ENCODE assay signal across 10 mouse cellular contexts in genomic region chr16:4381487-4381886, GRCm38 (mm10). TPM values are rescaled to one million over a fixed set of nuclear protein-coding genes. Genes with fewer than 3 reads are reported as not detected.
DNase-seq lines count a peak whose midpoint lies in the region; ATAC-seq and TF ChIP-seq lines count a peak whose summit lies in the region.
"Had no signal": no experiment of that assay in that cellular context is flagged by ENCODE, and none has a peak within 500 bp of the region (broad histone marks: within the 10 kb centered on the region; RNA-seq: fewer than 3 reads in every experiment).

No protein-coding gene starts in this region.

- no peaks in the 10 kb centered on the region for H3K27me3 ChIP-seq in kidney, adult 2 months (replicated peaks; ENCODE audit: control insufficient read depth, insufficient read depth, low read length)
- no peaks in the 10 kb centered on the region for H3K27me3 ChIP-seq in kidney, embryonic 16.5 days (ENCODE audit: insufficient read depth, low read length)
- H3K27me3 ChIP-seq in cerebellum, adult 2 months (ENCODE audit: control insufficient read depth, insufficient read depth, low read length): no peaks in the 10 kb centered on the region
- H3K27me3 ChIP-seq: forebrain, embryonic 15.5 days; lung, embryonic 15.5 days had no signal

- no peak overlapping the region; the same call in 1 of the 2 replicates for H3K4me2 ChIP-seq in kidney, embryonic 16.5 days (replicated peaks; ENCODE audit: low read depth, low read length)
- H3K4me2 ChIP-seq: forebrain, embryonic 15.5 days; lung, embryonic 15.5 days had no signal

- no peak for TF ChIP-seq POLR2A in kidney, adult 2 months (IDR thresholded peaks at IDR 0.05; ENCODE audit: low read depth, low read length)
- TF ChIP-seq POLR2A in bone marrow, adult 2 months (IDR thresholded peaks at IDR 0.05; ENCODE audit: borderline replicate concordance, control insufficient read depth, low read depth, low read length): no peak
- no peak for TF ChIP-seq POLR2A in cerebellum, adult 2 months (IDR thresholded peaks at IDR 0.05; ENCODE audit: borderline replicate concordance, insufficient read depth, low read length)

- H3K4me1 ChIP-seq in kidney, adult 2 months (ENCODE audit: control insufficient read depth, insufficient read depth, low read length): 0 out of 2 replicates have a peak, but pooled peaks cover 3% of the 10 kb centered on the region
- H3K4me1 ChIP-seq in kidney, embryonic 16.5 days (ENCODE audit: insufficient read depth, low read length): peaks cover 6% of the 10 kb centered on the region; the same call in 1 of the 2 replicates
- peaks cover 3% of the 10 kb centered on the region for H3K4me1 ChIP-seq in bone marrow, adult 2 months (ENCODE audit: control insufficient read depth, insufficient read depth, low read length)
- peaks cover 6% of the 10 kb centered on the region for H3K4me1 ChIP-seq in cerebellum, adult 2 months (ENCODE audit: control insufficient read depth, insufficient read depth, low read length)
- H3K4me1 ChIP-seq: forebrain, embryonic 15.5 days had no signal

- WGBS in kidney, adult 2 months: 50% methylated on average over 4 of the region's 4 CpGs
- WGBS in kidney, embryonic 16.5 days: 74% methylated on average over 4 of the region's 4 CpGs
- WGBS in bone marrow, adult 2 months: 20% methylated on average over 4 of the region's 4 CpGs
- 76% methylated on average over 4 of the region's 4 CpGs for WGBS in cerebellum, adult 2 months

- H3K9ac ChIP-seq in kidney, embryonic 16.5 days (replicated peaks; ENCODE audit: low read length): no peak overlapping the region
- H3K9ac ChIP-seq: forebrain, embryonic 15.5 days; lung, embryonic 15.5 days had no signal

- H3K4me3 ChIP-seq in kidney, adult 2 months (ENCODE audit: insufficient read depth, low read depth, low read length): no peak overlapping the region
- H3K4me3 ChIP-seq in kidney, embryonic 16.5 days (ENCODE audit: low read length): no peak overlapping the region
- H3K4me3 ChIP-seq in bone marrow, adult 2 months (replicated peaks; ENCODE audit: control insufficient read depth, low read depth, low read length): no peak overlapping the region
- no peak overlapping the region for H3K4me3 ChIP-seq in cerebellum, adult 2 months (replicated peaks; ENCODE audit: insufficient read depth, low read depth, low read length)
- H3K4me3 ChIP-seq: forebrain, embryonic 15.5 days; lung, embryonic 15.5 days had no signal

- DNase-seq in kidney, adult 2 months: peak; percentile 62
- DNase-seq in A20 (ENCODE audit: low read depth, low spot score): peak; percentile 66
- peak; percentile 66 for DNase-seq in lung, postnatal 36 days
- DNase-seq in cerebellum, adult 2 months: no peak
- no peak for DNase-seq in urinary bladder, postnatal 14 days (ENCODE audit: low spot score)
- DNase-seq: thymus, adult 18-20 months had no signal

- no peak for TF ChIP-seq CTCF in kidney, adult 2 months (conservative IDR thresholded peaks at IDR 0.05; ENCODE audit: insufficient read depth, insufficient read length, low read depth, low read length)
- no peak for TF ChIP-seq CTCF in bone marrow, adult 2 months (IDR thresholded peaks at IDR 0.05; ENCODE audit: control insufficient read depth, insufficient read depth, low read length)
- TF ChIP-seq CTCF in cerebellum, adult 2 months (IDR thresholded peaks at IDR 0.05; ENCODE audit: borderline replicate concordance, insufficient read depth, low read depth, low read length): no peak

- H3K9me3 ChIP-seq in kidney, embryonic 16.5 days (ENCODE audit: low read length): no peaks in the 10 kb centered on the region
- H3K9me3 ChIP-seq: forebrain, embryonic 15.5 days; lung, embryonic 15.5 days had no signal

- peak overlapping the region; percentile 69 for H3K27ac ChIP-seq in kidney, adult 2 months (ENCODE audit: insufficient read depth, low read depth, low read length)
- H3K27ac ChIP-seq in kidney, embryonic 16.5 days (ENCODE audit: low read length): no peak overlapping the region
- peak overlapping the region; percentile 31; the same call in 1 of the 2 replicates for H3K27ac ChIP-seq in bone marrow, adult 2 months (ENCODE audit: control insufficient read depth, insufficient read depth, low read depth, low read length, poor library complexity)
- no peak overlapping the region for H3K27ac ChIP-seq in cerebellum, adult 2 months (ENCODE audit: insufficient read depth, low read length)
- H3K27ac ChIP-seq: forebrain, embryonic 15.5 days; lung, embryonic 15.5 days had no signal

- no peak for ATAC-seq in kidney, embryonic 16.5 days (ENCODE audit: low FRiP score, low TSS enrichment)
- ATAC-seq: forebrain, embryonic 15.5 days had no signal

- no peaks in the 10 kb centered on the region for H3K36me3 ChIP-seq in kidney, adult 2 months (ENCODE audit: control insufficient read depth, insufficient read depth, low read length)
- H3K36me3 ChIP-seq in kidney, embryonic 16.5 days (ENCODE audit: insufficient read depth, low read length): no peaks in the 10 kb centered on the region
- H3K36me3 ChIP-seq: forebrain, embryonic 15.5 days; lung, embryonic 15.5 days had no signal

RNA-seq across cellular contexts. Expression of gene Adcy9, which starts 38.8 kb away (rescaled TPM):
- polyA plus RNA-seq in kidney, adult 2 months (2012; rRNA removed): 10.4 and 12.4 TPM in 2 replicates
- 1.0 and 1.1 TPM in 2 replicates for polyA plus RNA-seq in kidney, embryonic 16.5 days (2015; fragmentation: Nextera tagmentation; extraction: Ambion mirVana)
- polyA plus RNA-seq in bone marrow, adult 2 months (2011; ENCODE audit: insufficient read depth, insufficient read length, low replicate concordance, missing spikeins): 3.7 and 5.2 TPM in 2 replicates
- polyA plus RNA-seq in cerebellum, adult 2 months (2012; rRNA removed): 23.7 and 25.1 TPM in 2 replicates

Comparison
In these comparisons a context has a peak if more than half of its experiments do, and no peak if none do; other contexts are left out.
1. H3K27ac ChIP-seq: peak in kidney, adult 2 months (single experiment) and bone marrow, adult 2 months (single experiment); none in kidney, embryonic 16.5 days (single experiment) and cerebellum, adult 2 months (single experiment).
2. DNase-seq: peak in kidney, adult 2 months (single experiment), A20 (single experiment) and lung, postnatal 36 days (single experiment); none in cerebellum, adult 2 months (0 of 2) and urinary bladder, postnatal 14 days (single experiment).